Mouse (Mus musculus) layer of hippocampus, postnatal 10 days (tissue): ENCODE measurements around the gene Ddx54. TPM values are rescaled to one million over a fixed set of nuclear protein-coding genes. Genes with fewer than 3 reads are reported as not detected.

Source experiments
- DNase-seq, 2 experiments: peaks; one replicate each; pipeline ENCODE4 v3.0.0; 2021; ENCODE audit warnings: low spot score in 2 of 2
- total RNA-seq, 2 experiments: library from RNA; stranded (reverse); gene quantifications; 2 replicates each; pipeline ENCODE4 v1.2.3; 2021

Ddx54 gene
- total RNA-seq, 2 experiments from 2014 or later, result 45.0 to 45.1 TPM

DNA sequence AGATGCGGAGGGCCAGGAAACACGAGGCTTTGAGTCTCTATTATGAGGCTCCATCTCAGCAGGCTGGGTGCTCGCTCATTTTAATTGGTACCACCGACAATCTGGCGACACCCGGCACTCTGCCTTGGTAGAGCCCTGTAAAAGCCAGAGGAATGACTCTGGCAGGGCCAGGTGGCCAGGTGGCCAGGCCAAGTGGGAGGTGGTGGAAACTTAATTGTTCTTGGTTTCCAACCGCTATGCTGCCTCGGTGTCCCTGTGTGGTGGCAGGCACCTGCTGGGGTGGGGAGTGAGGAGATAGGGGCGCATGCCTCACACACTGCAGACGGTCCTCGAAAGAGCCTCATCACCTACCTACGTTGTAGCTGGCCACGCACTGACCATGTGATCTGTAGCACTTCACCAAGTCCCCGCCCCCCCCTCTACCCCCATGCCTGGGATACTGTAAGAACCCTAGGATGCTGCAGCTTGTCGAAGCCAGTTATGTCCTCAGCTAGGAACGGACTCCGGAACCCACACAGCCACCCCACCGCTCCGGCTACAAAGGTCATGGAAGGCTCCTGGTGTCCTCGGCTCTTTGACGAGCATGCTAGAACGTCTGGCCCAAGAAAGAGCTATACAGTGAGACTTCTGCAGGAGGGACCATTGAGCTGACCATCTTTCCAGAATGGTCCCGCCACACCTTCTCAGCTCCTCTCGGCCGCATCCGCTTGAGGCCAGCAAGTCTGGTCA is 32.5 kb upstream of the Ddx54 start:
- DNase-seq, result peak in 1 of 2 experiments; percentile 54

DNA sequence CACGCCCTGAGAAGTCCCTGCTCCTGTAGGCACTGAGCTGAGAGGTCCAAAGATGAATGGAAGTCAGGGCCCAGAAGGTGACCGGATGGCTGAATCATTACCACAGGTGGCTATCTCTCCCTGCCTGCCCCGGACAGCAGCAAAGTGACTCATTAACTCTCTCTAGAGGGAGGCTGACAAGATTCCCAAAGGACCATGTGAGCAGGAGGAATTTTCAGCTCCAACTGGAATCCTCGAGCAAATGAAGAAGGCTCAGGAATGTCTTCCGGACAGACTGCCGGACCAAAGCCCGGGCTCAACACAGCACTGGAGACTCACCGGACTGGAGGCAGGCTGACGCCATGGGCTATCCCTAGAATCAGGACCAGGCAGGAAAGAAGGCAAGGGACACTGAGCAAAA is 30.5 kb upstream of the Ddx54 start:
- DNase-seq, result no peak

DNA sequence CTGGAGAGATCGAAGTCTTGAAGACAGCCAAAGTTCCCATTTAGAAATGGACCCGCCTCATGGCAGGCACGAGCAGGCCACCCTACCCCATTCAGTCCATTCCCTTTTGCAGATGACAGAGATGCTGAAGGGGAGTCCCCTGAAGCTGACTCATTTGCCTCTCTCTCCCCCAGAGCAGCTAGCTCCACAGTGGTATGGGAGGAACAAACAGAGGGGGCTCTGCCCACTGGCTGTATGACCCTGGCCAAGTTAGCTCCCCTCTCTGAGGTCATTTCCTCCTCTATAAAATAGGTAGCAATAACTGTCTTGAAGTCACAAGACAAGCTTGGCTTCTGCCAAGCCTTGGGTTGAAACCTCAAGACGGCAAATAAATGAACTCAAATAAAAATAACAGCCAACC is 29.0 kb upstream of the Ddx54 start:
- no peak for DNase-seq

DNA sequence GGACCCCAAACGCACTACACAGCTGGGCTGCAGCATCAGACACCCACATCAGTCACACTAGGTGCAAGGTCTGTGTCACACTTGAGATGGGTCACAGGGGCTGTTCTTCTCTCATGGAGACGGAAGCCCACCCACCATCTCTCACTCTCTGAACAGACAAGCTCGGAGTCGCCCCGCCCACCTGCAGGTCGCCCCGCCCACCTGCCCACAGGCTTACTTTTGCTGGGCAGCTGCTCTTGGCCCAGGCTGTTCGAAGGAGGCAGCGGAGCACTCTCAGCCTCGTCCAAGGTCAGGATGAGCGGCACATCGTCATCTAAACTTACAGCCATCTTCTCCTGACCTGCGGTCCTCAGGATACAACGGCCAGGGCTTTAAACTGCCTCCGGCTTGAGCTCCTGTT is 27.6 kb upstream of the Ddx54 start:
- DNase-seq, result no peak

DNA sequence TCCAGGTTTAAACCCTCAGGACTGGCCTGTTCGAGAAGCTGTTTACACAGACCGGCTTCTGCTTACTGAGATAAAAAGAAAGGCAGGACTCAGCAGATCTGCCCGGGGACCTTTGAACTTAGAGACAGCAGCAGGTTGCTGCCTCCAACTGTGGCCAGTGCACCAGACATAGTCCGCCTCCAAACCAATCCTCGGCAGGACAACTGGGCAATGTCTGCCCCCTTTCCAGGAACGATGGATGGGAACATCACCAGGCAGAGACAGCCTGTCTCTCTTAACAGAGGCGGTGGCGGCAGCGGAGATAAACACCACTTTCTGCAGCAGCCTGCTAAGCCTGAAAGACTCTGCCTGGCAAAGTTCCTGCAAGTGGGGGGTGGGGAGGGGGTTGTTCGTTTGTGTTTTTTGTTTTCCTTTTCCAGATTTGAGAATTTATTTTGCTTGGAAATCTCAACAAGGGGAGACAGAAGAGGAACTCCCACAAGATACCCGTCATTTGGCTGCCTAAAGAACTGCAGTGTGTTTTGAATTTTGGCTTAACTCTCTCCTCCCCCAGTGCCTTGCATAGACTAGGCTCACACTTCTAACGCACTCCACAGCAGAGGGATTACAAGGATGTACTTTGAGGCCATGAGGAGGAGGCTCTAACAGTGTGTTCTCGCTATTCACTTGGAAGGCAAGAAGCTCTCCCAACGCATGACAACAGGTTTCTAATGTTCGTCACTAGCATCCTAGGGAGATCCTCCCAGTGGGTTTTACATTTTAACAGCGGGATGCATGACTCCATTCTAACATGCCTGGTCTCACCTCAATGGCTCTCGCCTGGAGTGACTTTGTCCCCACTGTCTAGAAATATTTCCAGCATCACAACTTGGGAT is 25.6 kb upstream of the Ddx54 start:
- peak in 1 of 2 experiments; percentile 50 for DNase-seq

DNA sequence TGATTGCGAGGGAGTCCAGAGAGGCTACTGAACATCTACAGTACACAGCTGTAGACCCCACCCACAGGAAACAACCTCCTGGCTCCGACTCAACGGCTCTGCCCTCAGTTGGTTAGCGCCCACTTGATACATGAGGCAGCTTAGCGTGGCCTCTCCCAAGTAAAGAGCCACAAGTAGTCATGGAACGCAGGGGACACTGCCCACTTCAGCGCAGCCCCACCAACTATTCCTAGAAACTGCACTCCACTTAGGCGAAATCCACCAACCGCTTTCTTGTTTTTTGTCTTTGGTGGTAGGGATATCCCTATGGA is 25.0 kb upstream of the Ddx54 start:
- no peak for DNase-seq

DNA sequence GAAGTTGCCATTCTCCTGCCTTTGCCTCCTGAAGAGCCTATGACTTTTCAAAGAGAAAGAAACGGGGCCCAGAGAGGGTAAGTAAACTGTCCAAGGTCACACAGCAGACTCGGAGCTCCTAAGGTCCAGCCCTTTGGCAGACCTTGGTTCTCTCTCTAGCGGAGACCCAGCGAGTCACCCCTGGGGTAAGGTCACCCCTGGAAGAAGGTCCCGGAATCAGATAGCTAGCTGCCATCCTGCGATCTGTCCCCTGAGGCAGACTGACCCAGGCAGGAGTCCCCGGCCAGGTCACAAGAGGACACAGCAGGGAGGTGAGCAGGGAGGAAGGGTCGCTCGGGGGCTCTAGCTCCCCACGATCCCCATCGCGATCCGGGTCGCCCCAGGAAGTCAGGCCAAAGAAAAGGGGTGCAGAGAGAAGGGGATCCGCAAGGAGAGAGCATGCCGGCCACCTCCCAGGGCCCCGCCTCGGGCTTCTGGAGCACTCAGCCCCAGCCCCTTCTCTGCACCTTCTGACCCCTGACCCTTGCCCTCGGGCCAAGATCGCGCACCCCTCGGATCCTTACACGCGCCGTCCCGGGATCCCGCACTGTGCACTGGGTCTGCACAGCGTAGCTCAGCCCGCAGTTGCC is 24.5 kb upstream of the Ddx54 start:
- no peak for DNase-seq

DNA sequence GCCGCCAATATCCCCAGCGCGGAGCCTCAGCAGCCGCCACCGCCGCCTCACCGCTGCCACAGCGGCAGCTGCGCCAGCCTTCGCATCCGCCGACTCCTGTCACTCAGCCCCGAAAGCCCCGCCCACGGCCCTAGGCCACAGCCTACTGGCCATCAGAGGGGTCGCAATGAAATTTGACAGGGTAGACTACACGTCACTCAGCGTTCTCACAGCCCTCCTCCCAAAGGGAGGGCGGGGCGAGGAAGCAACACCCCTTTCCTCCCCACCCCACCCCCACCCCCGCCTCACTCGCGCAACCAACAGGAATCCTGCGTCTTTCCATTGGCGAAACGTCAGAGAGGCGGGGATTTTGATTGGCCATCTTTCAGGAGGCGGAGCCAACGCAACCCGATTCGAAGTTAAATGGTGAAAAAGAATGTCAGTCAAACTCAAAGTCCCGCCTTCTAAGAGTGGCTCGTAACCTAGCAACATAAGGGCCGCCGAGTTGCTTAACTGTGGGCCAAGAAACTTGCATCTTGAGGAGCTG is 23.9 kb upstream of the Ddx54 start, which contains the start of the genes Tpcn1 and Iqcd:
Gene Tpcn1, minus strand, starts transcription at position 105 of the 526 bp plus-strand sequence.
Gene Iqcd, plus strand, starts transcription at position 448 of the 526 bp plus-strand sequence.
- peak; percentile 99 for DNase-seq

DNA sequence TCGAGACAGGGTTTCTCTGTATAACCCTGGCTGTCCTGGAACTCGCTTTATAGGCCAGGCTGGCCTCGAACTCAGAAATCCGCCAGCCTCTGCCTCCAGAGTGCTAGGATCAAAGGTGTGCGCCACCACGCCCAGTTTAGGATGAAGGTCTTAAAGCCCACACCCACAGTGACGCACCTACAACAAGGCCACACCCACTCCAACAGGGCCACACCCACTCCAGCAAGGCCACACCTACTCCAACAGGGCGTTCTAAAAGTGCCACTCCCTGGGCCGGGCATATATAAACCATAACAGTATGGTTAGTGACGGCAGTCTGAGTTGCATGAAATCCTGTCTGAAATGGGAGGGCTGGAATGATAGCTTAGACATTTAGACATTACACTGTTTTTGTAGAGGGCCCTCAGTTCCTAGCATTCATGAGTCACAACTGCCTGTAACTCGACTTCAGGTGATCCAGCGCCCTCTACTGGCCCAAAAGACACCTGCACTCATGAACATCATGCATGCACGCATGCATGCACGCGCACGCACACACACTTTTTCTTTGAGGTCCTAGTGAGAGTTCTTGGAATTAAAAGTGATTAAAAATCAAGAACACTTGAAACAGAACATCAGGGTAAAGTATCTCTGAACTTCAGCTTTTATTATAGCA is 22.1 kb upstream of the Ddx54 start:
- peak in 1 of 2 experiments; percentile 36 for DNase-seq

DNA sequence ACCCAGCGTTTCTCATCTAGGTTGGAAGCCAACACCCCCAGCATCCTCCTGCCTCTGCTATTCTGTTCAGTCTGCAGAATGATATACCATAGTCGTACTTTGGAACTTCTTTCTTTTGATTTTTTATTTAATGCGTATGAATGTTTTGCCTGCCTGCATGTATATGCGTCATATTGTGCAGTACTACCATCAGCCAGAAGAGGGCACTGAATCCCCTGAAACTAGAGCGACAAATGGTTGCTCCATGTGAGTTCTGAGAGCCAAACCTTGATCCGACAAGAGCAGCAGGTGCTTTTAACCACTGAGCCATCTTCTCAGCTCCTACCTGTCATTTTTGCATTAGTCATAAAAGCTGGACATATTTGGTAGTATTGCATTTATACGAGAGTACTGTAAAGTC is 20.4 kb upstream of the Ddx54 start:
- DNase-seq, result no peak

DNA sequence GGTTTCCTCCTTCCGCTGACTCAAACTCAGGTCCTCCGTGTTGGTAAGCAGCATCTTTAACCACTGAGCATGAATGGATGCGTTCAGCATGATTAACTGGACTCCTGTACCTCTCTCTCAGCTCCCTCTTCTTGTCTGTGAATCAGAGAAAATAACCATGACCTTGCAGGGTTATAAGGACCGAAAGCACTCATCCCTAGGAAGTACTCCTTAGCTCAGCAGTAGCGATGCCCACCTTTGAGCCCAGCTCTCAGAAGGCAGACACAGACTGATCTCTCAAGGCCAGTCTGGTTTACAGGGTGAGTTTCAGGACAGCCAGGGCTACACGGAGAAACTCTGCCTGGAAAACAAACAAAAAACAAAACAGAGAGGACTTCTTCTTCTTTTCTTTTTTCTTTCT is 18.1 kb upstream of the Ddx54 start:
- no peak for DNase-seq

DNA sequence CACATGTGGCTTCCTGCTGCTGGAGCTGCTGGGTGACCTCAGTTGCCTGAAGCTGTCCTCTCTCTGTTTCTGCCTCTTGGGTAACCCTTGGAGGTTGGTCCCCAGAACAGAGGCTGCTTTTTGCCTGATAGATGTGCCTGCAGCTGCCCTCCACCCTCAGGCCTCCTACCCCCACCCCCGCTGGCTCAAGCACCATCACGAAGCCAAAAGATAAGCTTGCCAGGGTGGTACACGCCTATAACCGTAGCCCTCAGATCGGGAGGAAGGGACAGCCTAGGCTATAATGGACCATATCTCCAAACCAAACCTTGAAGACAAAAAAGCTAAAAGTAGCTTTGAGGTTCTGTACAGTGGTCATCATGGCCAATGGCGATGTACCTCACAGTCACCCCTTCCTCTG is 12.9 kb upstream of the Ddx54 start:
- DNase-seq, result no peak

DNA sequence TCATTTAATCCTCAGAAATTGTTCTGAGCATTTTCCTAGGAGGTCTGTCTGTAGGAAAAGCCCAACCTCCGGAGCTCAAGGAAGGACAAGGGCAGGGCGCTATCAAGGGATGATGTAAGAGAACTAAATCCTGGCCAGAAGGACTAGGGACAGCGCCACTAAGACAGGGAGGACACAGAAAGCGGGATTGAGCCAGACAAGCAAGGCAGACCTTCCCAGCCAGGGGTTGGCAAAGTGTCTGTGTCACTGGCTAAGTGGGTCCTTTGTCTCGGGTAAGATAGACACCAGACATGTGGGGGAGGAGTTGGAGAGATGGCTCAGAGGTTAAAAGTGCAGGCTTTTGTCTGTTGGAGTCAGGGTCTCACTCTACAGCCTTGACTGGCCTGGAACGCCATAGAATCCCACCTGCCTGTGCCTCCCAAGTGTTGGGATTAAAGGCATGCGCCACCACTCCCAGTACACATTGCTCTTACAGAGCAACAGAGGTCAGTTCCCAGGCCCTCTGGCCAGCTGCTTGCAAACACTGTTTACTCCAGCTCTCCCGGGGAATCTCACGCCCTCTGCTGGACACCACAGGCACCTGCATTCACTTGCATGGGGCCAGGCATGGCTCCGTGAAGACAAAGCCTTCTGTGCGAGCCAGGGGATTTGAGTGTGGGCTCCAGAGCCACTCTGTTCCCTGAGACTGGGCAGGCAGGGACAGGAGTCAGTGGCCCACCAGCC is 11.4 kb upstream of the Ddx54 start:
- DNase-seq, result peak in 1 of 2 experiments; percentile 47

DNA sequence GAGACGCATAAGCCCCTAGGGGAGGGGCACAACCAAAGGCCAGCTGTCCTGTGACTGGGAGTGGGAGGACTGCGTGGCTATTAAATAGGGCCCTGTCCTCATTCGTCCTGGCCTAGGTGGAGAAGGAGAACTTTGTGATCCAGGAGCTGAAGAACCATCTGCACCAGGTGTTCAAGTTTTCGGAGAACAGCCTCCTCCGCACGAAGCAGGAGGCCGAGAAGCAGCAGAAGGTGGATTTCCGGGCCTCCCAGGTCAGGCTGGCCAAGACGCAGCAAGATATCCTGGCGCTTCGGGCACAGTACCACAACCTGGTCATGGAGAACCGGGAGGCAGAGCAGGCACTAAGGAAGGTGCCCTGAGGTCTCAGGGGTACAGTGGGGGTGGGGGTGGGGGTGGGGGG is 10.3 kb upstream of the Ddx54 start:
- DNase-seq, result no peak

DNA sequence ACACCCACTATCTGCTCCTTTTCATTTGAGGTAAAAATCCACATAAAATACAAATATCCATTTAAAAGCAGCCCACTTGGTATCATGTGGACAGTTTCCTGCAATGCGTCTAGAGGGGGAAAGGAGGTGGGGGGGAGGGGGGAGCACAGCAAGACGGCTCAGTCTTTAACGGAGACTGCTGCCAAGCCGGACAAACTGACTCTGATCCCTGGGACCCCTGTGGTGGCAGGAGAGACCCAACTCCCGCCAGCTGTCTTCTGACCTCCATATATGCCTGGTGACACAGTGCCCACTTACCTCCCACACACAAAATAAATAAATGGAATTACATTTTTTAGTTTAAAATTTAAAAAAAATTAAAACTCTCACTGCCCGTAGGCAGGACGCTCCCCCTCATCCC is 9.0 kb upstream of the Ddx54 start:
- DNase-seq, result no peak

DNA sequence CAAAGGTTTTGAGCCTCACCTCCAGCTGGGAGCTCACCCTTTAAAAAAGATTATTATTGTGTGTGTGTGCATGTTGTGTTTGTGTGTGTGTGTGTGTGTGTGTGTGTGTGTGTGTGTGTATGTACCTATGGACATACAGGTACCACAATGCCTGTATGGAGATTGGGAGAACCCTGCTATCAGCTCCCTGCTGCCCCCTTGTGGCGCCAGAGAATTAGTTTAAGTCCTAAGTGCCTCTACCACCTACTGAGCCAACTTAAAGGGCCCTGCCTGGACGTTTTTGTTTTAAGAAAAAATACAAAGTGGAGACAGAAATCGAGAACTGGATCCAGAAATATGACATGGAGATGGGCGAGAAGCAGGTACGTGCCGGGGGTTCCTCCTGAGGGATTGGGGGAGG is 7.7 kb upstream of the Ddx54 start:
- DNase-seq, result peak; percentile 88 to 89

DNA sequence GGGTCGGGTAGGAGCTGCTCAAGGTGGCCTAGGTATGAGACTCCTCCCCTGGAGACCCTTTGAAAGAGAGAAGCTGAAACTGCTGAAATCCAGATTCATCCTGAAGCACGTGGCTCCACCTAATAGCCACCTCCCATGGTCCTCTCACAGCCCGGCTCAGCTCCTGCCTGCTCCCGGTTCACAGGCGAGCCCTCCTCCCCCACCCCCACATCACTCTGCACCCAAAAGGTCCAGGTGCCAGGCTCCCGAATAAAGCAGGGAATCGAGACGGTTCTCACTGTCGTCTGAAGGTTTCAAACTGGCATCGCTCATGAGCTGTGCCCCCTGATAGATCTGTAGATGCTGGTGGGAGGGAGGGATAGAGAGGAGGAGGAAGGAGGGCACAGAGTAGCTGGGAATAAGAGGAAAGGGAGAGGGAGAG is 7.3 kb upstream of the Ddx54 start:
- peak in 1 of 2 experiments; percentile 47 for DNase-seq

DNA sequence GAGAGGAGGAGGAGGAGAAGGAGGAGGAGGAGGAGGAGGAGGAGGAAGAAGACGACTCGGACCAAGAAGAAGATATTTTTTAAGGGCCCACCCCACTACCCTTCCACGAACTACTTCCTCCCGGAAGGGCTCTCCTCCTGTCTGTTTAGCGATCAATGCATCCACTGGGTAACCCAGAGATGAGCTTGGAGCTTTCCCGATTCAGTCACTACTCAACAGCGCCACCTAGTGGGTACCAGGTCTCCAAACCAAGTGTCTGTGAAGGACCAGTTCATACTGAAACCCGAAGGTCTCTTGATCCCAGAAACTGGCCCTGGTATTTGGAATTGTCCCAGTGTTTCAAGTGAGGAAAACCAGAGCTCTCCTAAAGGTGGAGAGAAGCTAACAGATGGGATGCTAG is 6.9 kb upstream of the Ddx54 start:
- DNase-seq, result peak; percentile 95 to 96

DNA sequence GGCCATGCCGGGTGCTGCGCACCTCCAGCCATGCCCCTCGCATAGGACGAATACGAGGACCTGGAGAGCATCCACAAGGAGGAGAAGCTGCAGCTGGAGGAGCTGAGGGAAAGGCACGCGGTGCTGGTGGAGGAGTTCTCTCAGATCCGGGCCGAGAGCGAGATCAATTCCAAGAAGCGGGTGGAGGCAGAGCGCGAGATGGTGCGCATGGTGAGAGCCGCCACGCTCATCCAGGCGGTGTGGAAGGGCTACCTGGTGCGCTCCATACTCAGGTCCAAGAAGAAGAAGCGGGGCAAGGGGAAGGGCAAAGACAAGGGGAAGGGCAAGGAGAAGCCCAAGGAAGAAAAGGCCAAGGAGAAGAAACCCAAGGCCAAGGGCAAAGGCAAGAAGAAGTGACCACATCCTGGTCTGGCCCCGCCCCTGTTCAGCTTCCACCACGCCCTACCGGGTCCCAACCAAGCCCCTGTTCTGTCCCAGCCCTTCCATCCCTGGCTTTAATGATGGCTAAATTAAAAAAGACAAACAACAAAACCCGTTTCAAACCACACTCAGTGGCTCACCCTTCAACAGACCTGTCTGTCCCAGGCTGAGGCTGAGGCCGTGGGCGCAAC is 5.8 kb upstream of the Ddx54 start:
- DNase-seq, result no peak

DNA sequence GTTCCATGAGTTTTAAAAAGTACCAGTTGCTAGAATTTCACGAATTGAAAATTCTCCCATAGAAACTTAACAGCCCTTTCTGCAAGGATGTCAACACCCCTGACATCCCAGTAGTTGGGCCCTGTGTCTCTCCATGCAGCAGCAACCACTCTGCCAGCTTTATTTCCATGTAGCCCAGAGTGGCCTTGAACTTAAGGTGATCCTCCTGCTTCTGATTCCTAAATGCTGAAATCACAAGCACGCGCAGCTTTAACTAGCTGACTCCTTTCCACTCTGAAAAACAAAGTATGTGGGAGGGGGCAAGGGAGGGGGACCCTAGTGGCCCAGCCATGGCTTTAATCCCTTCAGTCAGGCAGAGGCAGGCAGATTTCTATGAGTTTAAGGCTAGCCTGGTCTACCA is 5.2 kb upstream of the Ddx54 start:
- no peak for DNase-seq
